In the genomic region with DNA sequence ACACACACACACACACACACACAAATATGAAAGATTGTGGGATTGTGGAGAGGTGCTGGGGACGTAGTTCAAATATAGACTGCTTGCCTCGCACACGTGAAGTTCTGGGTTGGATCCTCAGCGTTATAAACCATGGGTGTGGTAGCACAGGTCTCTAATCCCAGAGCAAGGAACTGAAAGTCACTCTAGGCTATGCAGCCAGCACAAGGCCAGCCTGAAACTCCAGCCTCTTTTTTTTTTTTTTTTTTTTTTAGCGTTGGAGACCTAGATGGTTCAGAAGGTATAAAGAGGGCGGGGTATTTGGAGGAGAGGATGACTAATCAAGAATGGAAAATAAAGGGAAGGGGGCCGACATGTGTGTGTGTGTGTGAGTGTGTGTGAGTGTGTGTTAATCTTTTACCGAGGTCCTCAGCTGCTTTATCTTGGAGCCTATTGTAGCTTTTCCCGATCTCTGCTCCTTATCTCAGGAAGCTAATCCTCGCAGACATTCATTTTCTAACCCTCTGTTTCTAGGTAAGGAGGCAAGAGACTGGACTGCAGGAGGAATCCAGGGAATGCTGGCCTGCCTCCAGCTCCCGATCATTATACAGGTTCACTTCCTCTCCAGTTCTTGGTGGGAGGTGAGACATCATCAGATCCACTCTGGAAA, we compare ENCODE assay signal across 21 mouse cellular contexts. TPM values are rescaled to one million over a fixed set of nuclear protein-coding genes. Genes with fewer than 3 reads are reported as not detected.
"Had no signal": no experiment of that assay in that cellular context is flagged by ENCODE, and none has a peak within 500 bp of the region (broad histone marks: within the 10 kb centered on the region; RNA-seq: fewer than 3 reads in every experiment).

No protein-coding gene starts in this region.

- H3K36me3 ChIP-seq: limb, embryonic 12.5 days; liver, embryonic 13.5 days; midbrain, embryonic 13.5 days; neural tube, embryonic 15.5 days had no signal

- DNase-seq: kidney, adult 11 months; kidney, adult 9 months; kidney, postnatal 36 days; layer of hippocampus, adult 9-11 months; layer of hippocampus, postnatal 36 days; liver; liver, embryonic 13.5 days; liver, postnatal 0 days; lung, postnatal 14 days; right cerebral cortex, adult 18-20 months; spleen, adult 18-20 months; thymus, postnatal 4 days had no signal

- H3K27ac ChIP-seq: kidney, postnatal 0 days; limb, embryonic 12.5 days; liver, embryonic 13.5 days; midbrain, embryonic 13.5 days; neural tube, embryonic 15.5 days had no signal

- H3K9ac ChIP-seq: limb, embryonic 12.5 days; liver, embryonic 13.5 days; liver, postnatal 0 days; midbrain, embryonic 13.5 days; neural tube, embryonic 15.5 days had no signal

- H3K4me2 ChIP-seq: limb, embryonic 12.5 days; liver, embryonic 13.5 days; midbrain, embryonic 13.5 days; neural tube, embryonic 15.5 days had no signal

- H3K4me3 ChIP-seq: limb, embryonic 12.5 days; liver, embryonic 13.5 days; midbrain, embryonic 13.5 days; neural tube, embryonic 15.5 days had no signal

- ATAC-seq: liver, postnatal 0 days; midbrain, embryonic 13.5 days had no signal

- H3K9me3 ChIP-seq: limb, embryonic 12.5 days; liver, embryonic 13.5 days; midbrain, embryonic 13.5 days; neural tube, embryonic 15.5 days had no signal

RNA-seq across cellular contexts. Expression of gene Slc2a4, which starts 5.4 kb away (rescaled TPM):
- total RNA-seq: megakaryocyte progenitor cell, adult 5-6 weeks had no signal

RNA-seq across cellular contexts. Expression of gene Cldn7, which starts 11.2 kb away (rescaled TPM):
- total RNA-seq: layer of hippocampus, adult 18-20 months; layer of hippocampus, postnatal 36 days; left cerebral cortex, adult 8-10 months; left cerebral cortex, postnatal 36 days; megakaryocyte progenitor cell, adult 5-6 weeks; midbrain, postnatal 0 days had no signal

RNA-seq across cellular contexts. Expression of gene Ybx2, which starts 17.8 kb away (rescaled TPM):
- total RNA-seq: megakaryocyte progenitor cell, adult 5-6 weeks had no signal
- polyA plus RNA-seq: liver, postnatal 0 days had no signal
